Mouse (Mus musculus): ENCODE measurements around the gene Fam104a.

Fam104a gene

DNA sequence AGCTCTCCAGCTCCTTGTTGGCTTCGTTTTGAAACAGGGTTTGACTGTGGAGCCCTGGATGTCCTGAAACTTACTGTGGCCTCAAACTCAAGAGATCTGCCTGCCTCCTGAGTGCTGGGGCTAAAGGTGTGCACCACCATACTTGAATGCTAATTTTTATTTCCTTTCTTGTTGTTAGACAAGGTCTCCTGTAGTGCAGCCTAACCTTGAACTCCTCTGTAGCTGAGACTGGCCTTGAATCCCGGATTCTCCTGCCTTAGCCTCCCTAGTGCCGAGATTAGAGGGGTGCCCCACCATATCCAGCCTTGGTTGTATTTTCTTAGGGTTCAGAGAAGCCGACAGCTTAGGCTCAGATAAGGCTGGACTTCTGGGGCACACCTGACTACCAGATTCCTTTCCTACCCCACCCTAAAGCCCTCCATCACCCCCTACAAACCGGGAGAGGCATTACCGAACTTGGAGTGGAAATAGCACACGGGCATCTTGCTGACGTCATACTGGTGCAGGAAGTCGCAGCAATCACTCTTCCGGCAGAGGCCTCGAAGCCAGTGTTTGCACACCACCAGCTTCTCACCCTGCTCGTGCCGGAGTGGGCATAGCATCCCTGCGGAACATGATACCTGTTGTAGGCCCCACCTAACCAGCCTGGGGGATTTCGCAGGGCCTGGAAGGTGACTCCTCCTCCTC is 22.2 kb upstream of the Fam104a start:
- in situ Hi-C loops (cut with MboI, MseI), result loop anchor here in 1 of 2 experiments (25.0 kb wide), 2 partner anchors 431 to 731 kb away; no protein-coding TSS in a partner anchor

DNA sequence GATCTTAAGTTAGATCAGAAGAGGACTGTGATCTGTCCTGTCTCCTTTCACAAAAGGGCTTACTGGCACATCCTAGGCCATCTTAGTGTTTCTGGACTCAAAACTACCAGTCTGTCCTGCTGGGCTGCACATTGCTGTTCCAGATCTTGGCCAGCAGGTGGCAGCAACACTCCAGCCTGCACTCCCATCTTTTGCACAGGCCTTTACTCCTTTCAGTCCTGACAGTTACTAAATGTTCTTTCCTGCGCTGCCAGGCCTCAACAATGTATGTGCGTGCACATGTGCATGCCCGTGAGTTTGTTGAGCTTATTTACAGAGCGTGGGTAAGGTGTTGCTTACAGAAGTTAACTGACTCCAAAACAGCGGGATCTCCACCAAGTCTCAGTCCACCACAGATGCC is 19.8 kb upstream of the Fam104a start:
- in situ Hi-C loops (cut with MboI, MseI), result loop anchor here (5.0 to 25.0 kb wide), 4 partner anchors 104 to 734 kb away; no protein-coding TSS in a partner anchor

DNA sequence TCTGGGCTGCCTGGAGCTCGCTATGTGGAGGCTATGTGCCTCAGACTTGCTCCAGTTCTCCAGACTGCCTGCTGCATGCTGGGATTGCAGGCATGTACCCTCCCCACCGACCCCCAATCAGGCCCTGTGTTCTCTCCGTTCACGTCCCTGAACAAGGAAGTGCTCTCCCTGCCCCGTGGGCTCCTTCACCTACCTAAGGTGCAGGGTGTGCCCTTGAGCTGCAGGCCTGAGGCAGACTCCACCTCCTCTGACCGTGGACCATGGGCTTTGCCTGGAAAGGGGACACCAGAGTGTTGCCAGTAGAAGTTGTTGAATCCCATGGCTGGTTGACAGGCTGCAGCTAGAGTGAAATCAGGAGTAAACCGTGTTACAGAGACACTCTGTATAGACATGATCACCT is 15.7 kb upstream of the Fam104a start:
- in situ Hi-C loops (cut with MboI, MseI), result loop anchor here (5.0 to 25.0 kb wide), 5 partner anchors 48 to 738 kb away; no protein-coding TSS in a partner anchor

DNA sequence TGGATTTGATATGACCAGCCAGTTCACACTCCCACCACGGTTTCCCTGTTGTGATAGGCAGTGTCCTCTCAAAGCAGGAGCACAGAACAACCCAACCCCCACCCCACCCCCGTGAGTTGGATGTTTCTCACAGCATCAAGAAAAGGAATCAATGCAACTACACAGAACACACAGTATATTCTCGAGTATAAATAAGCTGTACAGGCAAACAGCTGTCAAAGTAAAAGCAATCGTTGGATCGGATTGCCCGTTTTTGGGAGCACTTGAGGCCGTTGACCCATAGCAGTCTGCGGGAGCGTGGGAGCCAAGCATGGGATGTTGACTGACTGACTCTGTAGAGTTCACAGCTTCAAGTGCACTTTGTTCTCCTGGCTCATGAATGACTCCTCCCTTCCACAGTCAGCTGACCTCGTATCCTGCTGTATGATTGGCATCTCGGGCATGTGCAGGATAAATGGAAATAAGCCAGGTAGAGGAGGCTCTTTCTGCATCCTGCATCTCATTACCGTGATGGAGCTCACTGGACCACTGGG is 14.1 kb upstream of the Fam104a start:
- in situ Hi-C loops (cut with MboI, MseI), result loop anchor here in 1 of 2 experiments (5.0 kb wide), 1 partner anchor 49 kb away; no protein-coding TSS in a partner anchor

DNA sequence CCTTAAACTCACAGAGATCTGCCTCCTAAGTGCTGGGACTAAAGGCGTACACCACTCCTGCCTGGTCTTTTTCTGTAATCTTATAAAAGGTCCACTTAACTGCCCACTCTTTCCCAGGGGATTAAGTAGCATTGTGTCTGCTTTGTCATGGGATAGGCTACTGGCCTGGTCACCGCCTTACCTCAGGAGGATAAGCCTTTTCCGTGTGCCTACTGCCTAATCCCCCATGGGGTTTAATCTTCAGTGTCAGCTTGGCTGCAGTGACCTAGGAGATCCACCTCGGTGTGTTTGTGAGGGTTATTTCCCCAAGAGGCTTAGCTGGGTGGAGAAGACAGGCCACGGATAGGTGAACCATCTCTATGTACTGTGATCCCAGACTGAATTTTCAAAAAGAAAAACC is 13.6 kb upstream of the Fam104a start:
- in situ Hi-C loops (cut with MboI, MseI), result loop anchor here in 1 of 2 experiments (5.0 kb wide), 1 partner anchor 50 kb away; no protein-coding TSS in a partner anchor

DNA sequence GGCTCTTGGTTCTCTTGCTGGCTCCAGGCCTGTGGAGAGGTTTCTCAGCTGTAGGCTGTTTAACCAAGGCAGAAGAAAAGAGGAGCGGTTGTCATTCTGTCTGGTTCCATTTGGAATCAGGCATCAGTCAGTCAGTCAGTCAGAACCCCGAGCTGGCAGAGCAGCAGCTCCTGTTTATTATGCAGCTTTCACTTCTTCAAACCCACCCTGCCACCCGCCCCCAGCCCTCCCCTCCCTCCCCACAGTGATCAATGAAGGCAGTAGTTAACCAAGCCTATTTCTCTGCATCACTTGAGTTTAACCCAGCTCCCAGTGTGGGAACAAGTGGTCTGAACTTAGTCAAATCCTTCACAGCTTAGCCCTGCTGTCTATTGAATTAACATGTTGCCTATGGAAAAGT is 7.9 kb upstream of the Fam104a start:
- in situ Hi-C loops (cut with MboI, MseI), result no loop called here

DNA sequence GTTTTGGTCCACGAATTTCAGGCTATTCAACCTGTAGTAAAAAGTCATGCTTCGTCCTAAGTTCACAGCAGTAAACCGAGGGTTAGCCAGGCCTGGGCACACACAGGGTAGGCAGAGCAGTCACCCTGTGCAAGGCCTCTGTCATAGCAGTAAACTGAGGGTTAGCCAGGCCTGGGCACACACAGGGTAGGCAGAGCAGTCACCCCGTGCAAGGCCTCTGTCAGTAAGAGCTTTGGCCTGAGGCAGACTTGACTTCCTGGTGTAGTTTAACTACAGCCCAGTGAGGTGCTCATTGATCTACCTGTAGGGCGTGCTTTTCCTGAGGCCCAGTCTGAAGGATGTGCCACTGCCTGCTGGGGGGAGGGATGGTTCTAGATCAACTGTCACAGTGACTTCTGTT is 7.4 kb upstream of the Fam104a start:
- in situ Hi-C loops (cut with MboI, MseI), result no loop called here

DNA sequence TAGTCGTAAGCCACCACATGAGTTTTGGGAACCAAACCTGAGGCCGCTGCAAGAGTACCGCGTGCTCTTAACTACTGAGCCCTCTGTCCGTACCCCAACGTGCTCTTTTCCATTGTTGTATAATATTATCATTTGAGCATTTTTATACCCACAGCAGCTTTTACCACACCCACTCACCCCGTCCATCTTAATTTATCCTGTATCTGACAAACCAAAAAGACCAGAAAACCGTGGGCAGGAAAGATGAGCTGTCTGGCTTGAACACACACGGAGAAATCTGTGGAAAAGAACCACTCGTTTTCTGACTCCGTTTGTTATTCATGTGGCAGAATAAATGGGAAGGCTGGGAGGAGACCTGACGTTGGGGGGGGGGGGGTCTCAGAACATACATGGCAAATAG is 6.6 kb upstream of the Fam104a start:
- in situ Hi-C loops (cut with MboI, MseI), result no loop called here

DNA sequence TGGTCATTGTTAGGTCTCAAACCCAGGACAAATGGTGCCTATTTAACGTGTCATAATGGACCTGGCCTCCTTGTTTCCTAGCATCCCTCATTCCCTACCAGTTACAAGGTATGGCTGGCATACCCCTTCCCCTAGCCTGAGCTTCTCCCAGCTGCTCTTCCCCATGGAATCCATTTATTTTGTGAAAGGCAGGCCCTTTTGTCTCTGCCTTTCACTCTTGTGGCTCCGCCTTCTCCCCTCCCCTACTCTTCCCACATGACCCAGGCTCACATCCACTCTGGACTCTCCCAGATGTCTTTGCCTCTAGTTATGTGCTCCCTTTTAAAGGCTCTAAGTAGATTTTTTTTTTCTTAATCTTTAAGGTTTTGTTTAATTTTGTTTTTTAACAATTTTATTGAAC is 3.1 kb upstream of the Fam104a start:
- in situ Hi-C loops (cut with MboI, MseI), result no loop called here

DNA sequence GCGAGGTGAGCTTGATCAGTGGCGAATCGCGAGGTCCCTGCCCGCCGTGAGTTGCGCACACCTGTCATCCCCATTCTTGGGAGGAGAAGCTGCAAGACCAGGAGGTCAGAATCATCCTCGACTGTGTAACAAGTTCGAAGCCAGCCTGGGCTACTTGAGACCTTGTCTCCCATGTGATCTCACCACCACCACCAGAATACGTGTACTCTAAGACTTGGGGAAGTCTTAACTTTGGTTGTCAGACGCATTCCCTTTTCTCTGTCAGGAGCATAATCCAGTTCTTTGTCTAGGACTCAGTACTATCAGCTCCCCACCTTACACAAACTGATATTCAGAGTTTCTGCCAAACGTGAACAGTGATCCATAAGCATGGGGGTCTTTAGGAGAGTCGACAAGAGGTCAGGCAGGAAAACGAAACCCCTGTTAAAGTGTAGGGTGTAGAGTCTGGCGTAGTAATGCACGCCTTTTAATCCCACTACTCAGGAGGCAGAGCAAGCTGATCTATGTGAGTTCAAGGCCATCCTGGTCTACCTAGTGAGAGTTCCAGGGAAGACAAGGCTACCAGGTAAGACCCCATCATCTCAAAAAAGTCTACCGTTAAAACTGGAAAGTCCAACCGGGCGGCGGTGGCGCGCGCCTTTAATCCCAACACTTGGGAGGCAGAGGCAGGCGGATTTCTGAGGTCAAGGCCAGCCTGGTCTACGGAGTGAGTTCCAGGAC is 912 bp upstream of the Fam104a start:
- in situ Hi-C loops (cut with MboI, MseI), result no loop called here

DNA sequence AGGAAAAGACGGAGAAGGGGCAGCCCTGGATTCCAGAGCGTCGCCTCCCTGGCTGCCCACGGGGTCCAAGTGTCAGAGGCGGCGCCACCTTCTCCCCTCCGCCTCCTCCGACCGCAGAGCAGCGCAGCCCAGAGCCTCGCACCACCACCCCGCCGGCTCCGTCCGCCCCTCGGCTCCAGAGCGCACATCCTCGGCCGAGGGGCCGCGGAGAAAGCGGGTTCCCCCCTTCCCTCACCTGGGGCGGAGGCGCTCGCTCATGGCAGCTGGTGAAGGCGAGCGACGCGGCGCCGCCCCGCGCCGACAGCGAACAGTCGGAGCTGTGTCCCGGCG is 363 bp downstream of the Fam104a start:
- in situ Hi-C loops (cut with MboI, MseI), result no loop called here

DNA sequence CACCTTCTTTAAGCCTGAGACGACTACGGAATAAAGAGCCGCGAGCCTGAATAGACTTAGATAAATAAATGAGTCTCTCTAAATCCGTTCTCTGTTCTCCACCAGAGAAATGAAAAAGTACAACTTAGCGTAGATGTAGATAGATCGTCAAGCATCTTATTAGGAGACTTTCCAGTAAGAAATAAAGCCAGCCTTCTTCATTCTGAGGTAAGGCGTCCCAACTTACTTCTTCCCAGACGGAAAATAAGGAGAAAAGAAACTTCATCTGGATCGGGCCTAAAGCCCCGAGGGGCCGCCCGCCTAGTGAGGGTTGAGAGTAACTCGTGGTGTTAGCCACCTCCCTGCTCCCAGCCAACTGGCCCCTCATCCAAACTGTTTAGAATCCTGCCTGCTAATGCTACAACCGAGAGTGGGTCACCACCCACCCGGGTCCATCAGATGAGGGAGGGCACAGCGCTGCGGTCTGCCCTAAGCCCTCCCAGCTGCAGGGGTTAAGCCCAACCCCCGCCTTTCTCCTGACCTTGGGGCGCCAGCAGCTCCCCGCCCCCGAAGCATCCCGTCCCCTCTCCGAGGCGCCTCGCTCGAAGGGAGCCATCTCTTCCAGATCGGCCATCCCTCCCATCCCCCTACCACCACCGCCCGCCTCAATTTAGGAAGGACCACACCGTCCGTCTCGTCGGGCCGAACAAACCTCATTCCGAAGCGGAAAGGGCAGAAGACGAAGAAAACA is 893 bp downstream of the Fam104a start:
- in situ Hi-C loops (cut with MboI, MseI), result no loop called here

DNA sequence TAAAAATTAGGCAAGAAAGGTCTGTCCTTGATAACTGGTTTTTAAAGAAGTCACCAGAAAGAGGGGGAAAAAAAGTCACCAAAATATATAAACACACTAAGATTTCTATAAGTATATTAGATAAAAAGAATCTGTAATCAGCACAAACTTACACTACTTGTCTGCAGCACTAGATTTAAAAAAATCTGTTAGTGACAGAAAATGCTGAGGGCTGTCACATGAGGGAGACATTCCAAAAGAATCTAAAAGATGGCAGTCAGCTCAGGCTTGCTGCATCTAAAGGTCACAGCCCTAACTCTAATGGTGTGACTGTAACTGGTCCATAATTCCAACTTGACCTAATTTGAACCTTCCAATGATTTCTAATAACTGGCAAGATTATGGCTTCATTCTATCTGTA is 2.0 kb downstream of the Fam104a start:
- in situ Hi-C loops (cut with MboI, MseI), result no loop called here

DNA sequence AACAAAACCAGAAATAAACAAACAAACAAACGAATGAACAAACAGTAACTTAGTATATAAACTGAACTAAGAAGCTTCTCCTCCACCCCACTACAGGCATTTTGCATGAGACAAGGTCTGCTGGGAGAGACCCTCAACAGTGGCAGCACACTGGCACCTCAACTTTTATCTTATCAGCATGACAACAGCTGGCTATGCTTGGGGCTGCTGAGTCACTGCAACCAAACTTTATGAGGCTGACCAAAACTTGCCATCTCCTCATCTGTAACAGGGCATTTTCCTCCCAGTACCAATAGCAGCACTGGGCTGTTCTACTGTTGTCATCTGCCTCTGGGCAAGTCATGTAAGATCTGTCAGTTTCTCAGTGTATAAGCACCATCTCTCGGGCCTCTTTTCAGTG is 3.0 kb downstream of the Fam104a start:
- in situ Hi-C loops (cut with MboI, MseI), result no loop called here

DNA sequence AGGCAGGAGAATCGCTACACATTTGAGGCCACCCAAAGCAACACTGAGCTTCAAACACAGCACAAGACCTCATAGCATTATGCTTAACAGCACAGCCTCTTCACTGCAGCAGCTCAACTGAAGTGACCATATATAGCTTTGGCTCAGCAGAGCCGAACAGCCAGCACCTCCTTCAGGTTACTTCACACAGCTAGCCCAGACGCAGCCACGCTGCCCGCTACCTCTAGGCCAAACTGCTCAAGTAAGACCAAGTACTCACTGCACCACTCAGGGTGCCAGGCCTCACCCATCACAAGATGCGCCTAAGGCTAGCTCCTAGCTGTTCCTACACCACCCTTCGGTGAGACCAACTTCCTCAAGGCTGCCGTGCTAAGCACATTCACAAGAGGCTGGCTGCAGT is 5.6 kb downstream of the Fam104a start:
- in situ Hi-C loops (cut with MboI, MseI), result no loop called here

DNA sequence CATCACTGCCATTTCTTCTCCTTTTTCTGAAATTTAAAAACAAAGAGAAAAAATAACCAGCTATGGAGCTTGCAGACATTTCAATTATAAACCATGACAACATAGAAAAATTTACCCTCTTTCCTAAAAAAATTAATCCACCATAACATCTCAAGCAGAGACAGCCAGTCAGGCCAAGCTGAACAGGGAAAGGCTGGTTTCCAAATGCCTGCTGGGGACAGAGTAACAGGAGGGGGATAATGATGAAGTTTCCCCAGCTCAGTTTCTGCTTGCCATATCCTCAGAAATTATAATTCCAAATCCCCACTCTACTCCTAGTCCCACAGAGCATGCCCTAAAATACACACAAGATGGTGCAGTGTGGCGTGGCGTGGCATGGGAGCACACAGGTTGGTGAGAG is 6.6 kb downstream of the Fam104a start:
- in situ Hi-C loops (cut with MboI, MseI), result no loop called here

DNA sequence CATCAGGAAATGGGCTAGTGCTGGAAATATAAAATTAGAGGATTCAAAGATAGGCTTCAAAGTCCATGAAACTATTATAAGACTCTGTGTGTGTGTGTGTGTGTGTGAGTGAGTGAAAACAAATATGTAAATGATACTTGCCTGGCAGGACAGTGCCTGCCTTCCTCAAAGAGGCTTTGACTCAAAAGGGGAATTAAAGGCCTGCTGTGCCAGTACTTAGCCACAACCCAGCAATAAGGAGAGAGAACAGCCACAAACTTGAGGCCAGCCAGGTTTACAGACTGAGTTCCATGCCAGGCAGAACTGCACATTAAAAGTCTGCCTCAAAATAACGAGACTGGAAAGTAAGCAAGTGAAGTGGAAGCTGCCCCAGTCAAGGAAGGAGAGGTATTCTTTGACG is 7.1 kb downstream of the Fam104a start:
- in situ Hi-C loops (cut with MboI, MseI), result no loop called here

DNA sequence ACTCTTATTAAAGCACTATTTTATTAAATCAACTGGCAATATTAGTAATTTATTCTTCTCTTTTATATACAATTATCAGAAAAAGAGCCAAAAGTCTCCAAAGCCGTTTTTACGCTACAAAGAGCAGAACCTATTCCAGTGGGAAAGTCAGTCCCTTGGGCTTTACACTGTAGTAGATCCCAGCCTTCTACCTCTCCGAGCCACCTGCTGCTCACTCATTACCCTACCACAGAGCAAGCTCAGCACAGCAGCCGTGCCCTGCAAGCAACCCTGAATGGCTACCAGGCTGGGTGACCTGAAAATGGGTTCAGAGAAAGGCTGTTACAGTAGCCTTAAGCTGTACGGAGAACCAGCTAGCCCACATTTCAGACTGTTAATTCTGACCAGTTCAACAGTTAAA is 9.4 kb downstream of the Fam104a start:
- in situ Hi-C loops (cut with MboI, MseI), result loop anchor here (25.0 kb wide), 2 partner anchors 988 to 1738 kb away; partner anchors contain the start of genes Atp5h (in 1 of the 2), Kctd2 (in 1 of the 2), Mrpl58 (in 1 of the 2) and Rpl38 (in 1 of the 2)

DNA sequence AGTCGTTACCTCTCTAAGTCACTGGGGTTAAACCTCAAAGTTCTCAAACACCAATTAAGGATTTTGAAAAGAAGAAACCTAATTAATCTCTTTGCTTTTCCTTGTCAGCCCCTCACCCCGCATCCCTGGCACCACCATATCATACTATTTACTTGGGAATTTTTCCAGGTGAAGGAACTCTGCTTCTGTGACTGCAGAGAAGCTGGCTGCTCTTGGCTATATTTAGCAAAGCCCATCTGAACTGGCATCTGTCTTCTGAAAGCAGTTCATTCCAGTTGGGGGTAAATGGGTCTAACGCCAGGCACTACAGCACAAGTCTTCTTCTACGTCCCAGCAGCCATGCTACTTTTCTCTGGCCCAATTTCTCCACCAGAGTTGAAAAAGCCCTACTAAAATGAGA is 10.3 kb downstream of the Fam104a start:
- in situ Hi-C loops (cut with MboI, MseI), result loop anchor here (25.0 kb wide), 2 partner anchors 989 to 1739 kb away; partner anchors contain the start of genes Atp5h (in 1 of the 2), Kctd2 (in 1 of the 2), Mrpl58 (in 1 of the 2) and Rpl38 (in 1 of the 2)

DNA sequence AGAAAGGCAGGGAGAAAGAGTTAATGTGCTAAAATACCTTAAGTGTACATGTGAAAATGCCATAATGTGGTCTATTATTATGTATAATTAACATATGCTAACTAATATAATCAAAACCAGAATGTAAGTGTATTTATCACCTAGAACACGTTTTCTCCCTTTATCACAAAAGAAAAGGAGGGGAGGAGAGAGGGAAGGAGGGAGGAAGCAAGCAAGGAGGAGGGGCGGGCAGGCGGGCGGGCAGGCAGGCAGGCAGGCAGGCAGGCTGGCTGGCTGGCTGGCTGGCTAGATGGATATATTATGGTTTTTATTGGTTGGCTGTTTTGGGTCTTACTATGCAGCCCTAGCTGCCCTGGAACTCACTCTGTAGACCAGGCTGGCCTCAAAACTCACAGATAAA is 14.2 kb downstream of the Fam104a start:
- in situ Hi-C loops (cut with MboI, MseI), result loop anchor here (25.0 kb wide), 2 partner anchors 993 to 1743 kb away; partner anchors contain the start of genes Atp5h (in 1 of the 2), Kctd2 (in 1 of the 2), Mrpl58 (in 1 of the 2) and Rpl38 (in 1 of the 2)

DNA sequence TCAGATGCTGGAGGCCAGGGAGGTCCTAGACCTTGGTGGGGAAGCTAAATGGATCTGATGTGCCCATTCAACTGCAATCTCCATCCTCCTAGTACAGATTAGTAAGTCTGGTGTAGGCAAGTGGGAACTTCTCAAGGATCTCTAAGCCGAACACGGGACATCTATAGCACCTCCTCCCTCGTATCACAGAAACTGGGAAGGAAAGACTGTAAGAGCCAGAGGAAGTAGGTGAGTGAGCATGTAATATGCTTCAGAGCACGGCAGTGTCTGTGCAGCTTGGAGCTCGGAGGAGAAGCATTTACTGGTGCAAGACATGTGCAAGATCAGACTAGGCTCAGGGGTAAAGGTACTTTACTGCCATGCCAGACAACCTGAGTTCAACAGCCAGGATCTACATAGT is 15.1 kb downstream of the Fam104a start:
- in situ Hi-C loops (cut with MboI, MseI), result loop anchor here (25.0 kb wide), 2 partner anchors 993 to 1743 kb away; partner anchors contain the start of genes Atp5h (in 1 of the 2), Kctd2 (in 1 of the 2), Mrpl58 (in 1 of the 2) and Rpl38 (in 1 of the 2)
